Mouse (Mus musculus) spleen, adult 12 weeks (tissue): ENCODE data around the gene Arhgap10.

Source experiments
- DNase-seq: peaks from one replicate; pipeline ENCODE4 v3.0.0; 2022; ENCODE audit warnings: low spot score

Gene Arhgap10

GRCm38 (mm10) chr8:77215191-77215590 is 302.6 kb downstream of the Arhgap10 start:
- no peak for DNase-seq

GRCm38 (mm10) chr8:77214665-77215064 is 303.1 kb downstream of the Arhgap10 start:
- no peak for DNase-seq

- DNase-seq, result no peak
These were observed 303.8 kb downstream of the Arhgap10 start for GRCm38 (mm10) chr8:77213893-77214464.

- no peak for DNase-seq
These were observed 308.5 kb downstream of the Arhgap10 start for GRCm38 (mm10) chr8:77209297-77209696.
